Mouse (Mus musculus) B cell, adult 2 months (primary cell): ENCODE measurements around the gene Dlx3.

Experiments used
- DNase-seq, 2 experiments: peaks; one replicate each; pipeline ENCODE4 v3.0.0; 2022

The Dlx3 gene

GRCm38 (mm10) chr11:95088857-95089779 is 30.8 kb upstream of the Dlx3 start:
- no peak for DNase-seq

GRCm38 (mm10) chr11:95093077-95093476 is 26.8 kb upstream of the Dlx3 start:
- DNase-seq: no peak

- no peak for DNase-seq
Measured at GRCm38 (mm10) chr11:95095596-95095995, 24.3 kb upstream of the Dlx3 start.

GRCm38 (mm10) chr11:95096608-95097373 is 23.1 kb upstream of the Dlx3 start:
- DNase-seq: no peak

- no peak for DNase-seq
Measured at GRCm38 (mm10) chr11:95097889-95098288, 22.0 kb upstream of the Dlx3 start.

- DNase-seq: no peak
Measured at GRCm38 (mm10) chr11:95098346-95099095, 21.4 kb upstream of the Dlx3 start.

DNA sequence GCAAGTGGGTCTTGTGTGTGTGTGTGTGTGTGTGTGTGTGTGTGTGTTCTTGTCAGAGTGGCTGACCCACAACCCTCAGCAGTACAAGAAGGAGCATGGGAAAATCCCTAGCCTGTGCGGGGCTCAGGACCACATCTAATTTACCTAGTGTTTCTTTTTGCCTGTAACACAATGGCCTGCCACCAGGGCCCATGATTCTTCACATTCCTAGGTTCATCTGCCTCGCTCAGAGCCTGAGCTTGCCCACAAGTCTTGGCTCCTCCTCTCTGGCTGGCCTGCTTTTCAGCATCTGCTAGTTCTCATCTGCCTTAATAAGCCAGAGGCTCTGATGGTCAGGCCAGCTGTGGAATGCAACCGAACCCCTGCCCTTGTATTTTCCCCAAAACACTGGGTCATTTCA is 19.5 kb upstream of the Dlx3 start:
- DNase-seq: no peak

DNA sequence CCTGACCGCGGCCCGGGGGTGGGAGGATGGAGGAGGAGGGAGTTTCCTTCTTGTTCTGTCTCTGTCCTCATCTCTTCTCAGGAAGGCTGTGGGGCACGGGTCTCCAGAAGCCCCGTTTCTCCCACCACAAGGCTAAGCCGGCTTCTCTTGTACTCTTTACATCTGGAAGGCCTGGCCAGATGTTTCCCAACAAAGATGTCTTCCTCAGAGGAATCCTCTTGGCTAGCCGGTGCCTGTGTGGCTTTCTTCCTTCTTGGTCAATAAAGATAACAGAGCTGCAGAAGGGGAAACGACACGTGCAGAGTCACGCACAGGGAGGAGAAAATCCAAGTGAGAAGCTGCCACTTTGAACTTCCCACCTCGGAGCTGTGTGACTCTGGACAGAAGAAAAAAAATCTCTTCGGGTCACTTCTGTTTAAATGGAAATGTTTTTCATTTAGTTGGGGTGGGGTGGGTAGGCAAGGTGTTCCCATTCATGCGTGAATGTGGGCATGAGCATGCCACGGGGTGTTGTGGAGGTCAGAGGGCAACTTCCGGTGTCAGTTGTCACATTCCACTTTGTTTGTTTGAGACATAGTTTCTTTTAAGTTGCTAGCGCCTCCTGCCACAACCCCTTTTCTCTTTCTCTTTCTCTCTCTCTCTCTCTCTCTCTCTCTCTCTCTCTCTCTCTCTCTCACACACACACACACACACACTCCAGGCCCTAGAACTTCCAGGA is 18.7 kb upstream of the Dlx3 start:
- no peak for DNase-seq

DNA sequence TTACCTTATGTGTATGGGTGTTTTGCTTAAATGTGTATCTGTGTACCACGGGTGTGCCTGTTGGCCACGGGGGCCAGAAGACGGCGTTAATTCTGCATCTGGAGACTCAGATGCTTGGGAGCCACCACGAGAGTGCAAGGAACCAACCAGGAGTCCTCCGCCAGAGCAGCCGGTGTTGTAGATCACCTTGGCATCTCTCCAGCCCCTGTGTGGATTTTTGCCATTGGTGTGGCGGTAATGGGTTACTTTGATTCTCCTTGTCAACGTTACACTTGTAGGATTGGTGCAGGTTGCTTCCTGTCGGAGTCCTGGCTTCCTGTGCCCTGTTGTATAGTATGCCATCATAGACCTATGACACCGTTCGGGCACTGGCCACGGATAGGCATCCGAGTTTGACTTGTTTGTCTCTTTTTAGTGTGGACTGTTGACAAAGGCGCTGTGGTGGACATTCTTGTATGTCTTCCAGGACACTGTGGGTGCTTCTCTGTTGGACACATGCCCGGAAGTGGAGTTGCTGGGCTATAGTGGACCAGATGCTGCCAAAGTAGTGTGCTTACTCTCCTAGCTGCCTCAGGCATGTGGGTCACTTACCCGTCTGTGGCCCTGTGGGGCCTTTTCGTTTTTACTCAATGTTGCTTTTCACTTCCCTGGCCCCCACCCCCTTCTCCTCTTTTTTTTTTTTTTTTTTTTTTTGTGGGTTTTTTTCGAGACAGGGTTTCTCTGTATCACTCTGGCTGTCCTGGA is 17.6 kb upstream of the Dlx3 start:
- no peak for DNase-seq

GRCm38 (mm10) chr11:95104266-95104665 is 15.7 kb upstream of the Dlx3 start:
- DNase-seq: no peak

DNA sequence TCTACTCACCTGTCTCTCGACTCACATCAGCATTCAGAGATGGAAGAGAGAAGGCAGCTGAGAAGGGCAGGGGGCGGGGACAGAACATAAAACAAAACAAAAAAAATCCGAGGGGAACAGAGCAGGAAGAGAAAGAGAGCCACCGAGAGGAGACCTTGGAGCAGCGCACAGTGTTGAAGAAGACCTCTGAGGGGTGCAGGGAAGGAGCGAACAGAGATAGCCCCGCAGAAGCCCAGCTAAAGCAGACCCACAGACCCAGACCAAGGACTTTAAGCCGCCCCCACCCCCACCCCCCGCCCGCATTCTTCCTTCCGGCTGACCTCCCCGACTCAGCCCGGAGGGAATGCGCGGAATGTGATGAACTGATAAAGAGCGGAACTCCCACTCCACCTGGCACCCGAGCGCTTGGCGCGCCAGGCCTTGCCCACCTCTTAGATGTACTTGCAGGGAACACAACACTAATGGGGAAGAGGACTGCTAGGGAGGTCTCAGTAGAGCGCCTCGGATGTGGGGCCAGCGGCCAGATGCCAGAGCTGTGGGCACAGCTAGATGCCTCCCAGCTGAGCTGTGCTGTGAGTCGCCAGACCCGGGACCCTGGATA is 14.5 kb upstream of the Dlx3 start:
- DNase-seq: no peak

GRCm38 (mm10) chr11:95106440-95107236 is 13.3 kb upstream of the Dlx3 start:
- DNase-seq: peak; percentile 74 to 75

GRCm38 (mm10) chr11:95109000-95109399 is 10.9 kb upstream of the Dlx3 start:
- no peak for DNase-seq

GRCm38 (mm10) chr11:95110081-95110480 is 9.8 kb upstream of the Dlx3 start:
- DNase-seq: no peak

- DNase-seq: peak; percentile 72 to 73
Measured at GRCm38 (mm10) chr11:95117030-95117429, 2.9 kb upstream of the Dlx3 start.

DNA sequence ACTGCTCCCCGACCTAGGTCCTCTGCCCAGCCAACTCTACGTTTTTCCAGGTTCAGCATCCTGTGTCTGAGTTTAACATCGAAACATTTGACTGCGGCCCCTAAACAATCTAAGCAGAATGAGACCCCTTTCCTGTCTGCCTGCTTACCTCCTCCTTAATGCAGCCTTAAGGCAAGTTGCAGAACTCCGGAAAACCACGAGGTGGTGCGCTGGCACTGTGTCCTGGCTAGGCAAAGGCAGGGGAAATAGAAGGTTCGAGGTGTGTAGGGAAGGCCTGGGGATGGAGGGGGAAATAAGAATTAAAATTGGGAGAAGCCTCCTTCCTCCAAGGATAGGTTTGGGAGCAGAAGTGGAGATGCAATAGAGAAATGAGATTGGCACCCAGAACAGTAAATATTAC is 1.4 kb upstream of the Dlx3 start:
- DNase-seq: peak; percentile 65 to 66

- DNase-seq: no peak
Measured at GRCm38 (mm10) chr11:95120633-95121020, 708 bp downstream of the Dlx3 start.

DNA sequence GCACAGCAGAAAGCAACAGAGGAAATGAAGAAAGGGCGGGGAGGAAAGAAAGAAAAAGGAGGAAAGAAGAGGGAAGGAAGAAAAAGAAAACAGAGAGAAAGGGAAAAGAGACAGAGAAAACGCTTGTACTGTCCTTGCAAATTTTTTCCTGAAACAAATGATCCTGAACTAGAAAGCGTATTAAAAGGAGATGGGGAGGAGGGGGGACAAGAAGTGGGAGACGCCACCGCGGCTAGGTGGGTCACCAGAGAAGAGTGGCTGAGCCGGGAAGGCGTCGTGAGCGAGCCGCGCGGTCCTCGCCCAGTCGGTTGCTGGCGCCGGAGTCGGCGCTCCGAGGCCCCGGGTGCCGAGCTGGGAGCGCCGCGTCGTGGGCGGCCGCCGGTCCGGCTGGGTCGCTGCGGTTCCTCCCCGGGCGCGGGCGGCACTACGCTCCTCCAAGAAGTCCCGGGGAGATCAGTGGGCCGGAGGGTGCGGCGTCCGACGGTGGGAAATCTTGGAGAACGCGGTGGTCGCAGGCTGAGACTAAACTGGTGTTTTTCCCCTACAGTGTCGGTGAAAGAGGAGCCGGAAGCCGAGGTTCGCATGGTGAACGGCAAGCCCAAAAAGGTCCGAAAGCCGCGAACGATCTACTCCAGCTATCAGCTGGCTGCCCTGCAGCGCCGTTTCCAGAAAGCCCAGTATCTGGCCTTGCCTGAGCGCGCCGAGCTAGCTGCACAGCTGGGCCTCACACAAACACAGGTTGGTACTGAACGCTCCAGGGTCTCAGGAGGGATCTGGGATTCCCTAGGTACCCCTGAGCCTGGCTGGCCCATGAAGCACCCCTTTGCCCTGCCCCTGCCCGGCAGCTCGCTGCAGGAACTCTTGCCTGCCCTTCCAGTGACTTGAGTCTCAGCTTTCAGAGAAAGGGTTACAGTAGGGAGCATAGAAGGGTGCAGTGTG is 1.5 kb downstream of the Dlx3 start:
- DNase-seq: no peak

GRCm38 (mm10) chr11:95122100-95122489 is 2.2 kb downstream of the Dlx3 start:
- no peak for DNase-seq
